Mouse (Mus musculus): ENCODE results near the gene Gm20075.
"Not testable (repeated sequence)": the region's sequence is repeated elsewhere in the genome, so short reads cannot be mapped to it uniquely, and the experiment has no call there.

Gm20075 gene

DNA sequence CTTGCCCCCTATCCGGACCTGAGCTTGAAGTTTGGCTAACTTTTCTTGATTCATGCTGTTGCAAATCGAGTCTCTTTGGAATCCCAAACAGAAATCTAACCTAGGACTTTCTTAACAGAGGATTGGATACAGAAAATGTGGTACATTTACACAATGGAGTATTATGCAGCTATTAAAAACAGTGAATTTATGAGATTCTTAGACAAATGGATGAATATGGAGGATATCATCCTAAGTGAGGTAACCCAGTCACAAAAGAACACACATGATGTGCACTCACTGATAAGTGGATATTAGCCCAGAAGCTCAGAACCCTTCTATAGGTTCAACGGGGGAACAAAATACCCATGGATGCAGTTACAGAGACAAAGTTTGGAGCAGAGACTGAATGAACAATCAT is at the start of gene Gm20075:
TSS of gene Gm20075 (minus strand) at position 101 of the 400 bp plus-strand sequence.
- DNase-seq (ENCODE audit: low read depth, low spot score), result not testable (repeated sequence)

DNA sequence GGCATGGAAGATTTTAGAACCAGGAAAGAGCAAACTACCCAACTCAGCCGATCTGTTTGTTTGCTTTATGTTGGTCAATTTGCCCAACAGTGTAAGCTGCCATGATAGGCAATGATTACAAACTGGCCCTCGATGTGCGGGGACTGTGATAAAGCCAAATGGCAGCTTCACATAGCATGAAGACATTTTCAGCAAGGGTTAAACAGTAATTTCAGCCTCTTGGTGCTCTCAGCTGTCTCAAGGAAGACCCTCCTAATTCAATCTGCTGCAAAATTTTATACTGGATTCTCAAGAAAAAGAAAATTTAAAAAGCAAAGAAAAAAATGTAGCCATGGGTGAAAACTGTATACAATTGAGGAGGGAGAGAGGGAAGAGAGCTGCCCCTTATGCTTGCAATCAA is 47.9 kb upstream of the Gm20075 start:
- no peak for DNase-seq (ENCODE audit: low read depth, low spot score)

GRCm38 (mm10) chr13:96126669-96127068 is 45.5 kb upstream of the Gm20075 start:
- DNase-seq (ENCODE audit: low read depth, low spot score), result no peak

- DNase-seq (ENCODE audit: low read depth, low spot score), result no peak
Observed at GRCm38 (mm10) chr13:96125011-96125410, 43.8 kb upstream of the Gm20075 start.

GRCm38 (mm10) chr13:96112711-96113110 is 31.5 kb upstream of the Gm20075 start:
- no peak for DNase-seq (ENCODE audit: low read depth, low spot score)

DNA sequence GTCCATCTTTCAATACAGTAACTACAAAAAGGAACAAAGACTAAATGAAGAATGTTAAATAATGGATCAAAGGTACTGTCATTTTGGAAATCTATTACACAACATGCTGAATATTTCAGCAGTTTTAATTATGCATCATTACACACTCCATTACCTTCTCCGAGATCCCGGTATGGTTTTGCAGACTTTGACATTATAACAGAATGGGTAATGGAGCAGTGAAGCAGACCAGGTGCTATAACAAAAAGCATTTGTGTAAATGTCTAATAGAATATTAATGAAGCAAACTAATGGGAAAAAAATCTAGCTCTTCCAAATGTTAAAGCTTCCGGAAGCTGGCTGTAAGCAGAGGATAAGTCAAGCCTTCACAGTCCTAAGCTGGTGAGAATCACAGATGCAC is 29.6 kb upstream of the Gm20075 start:
- no peak for DNase-seq (ENCODE audit: low read depth, low spot score)

DNA sequence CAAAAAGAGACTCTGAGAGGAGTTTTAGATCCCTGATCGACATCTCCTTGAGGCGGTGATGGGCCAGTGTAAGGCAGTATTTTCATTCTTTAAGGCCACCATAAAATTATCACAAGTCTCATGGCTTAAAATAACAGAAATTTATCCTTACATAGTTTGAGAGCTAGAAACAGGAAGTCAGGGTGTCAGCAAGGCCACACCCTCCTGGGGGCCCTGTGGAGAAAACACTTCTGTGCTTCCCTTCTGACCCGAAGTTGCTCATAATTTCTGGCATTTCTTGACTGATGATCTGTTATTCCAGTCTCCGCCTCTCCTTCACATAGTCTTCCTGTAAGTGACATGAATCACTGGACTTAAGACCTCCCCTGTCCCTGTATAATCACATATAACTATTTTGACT is 25.2 kb upstream of the Gm20075 start:
- no peak for DNase-seq (ENCODE audit: low read depth, low spot score)

- DNase-seq (ENCODE audit: low read depth, low spot score), result no peak
Observed at GRCm38 (mm10) chr13:96090929-96091328, 9.8 kb upstream of the Gm20075 start.

- no peak for DNase-seq (ENCODE audit: low read depth, low spot score)
Observed at GRCm38 (mm10) chr13:96085581-96086302, 4.6 kb upstream of the Gm20075 start.

DNA sequence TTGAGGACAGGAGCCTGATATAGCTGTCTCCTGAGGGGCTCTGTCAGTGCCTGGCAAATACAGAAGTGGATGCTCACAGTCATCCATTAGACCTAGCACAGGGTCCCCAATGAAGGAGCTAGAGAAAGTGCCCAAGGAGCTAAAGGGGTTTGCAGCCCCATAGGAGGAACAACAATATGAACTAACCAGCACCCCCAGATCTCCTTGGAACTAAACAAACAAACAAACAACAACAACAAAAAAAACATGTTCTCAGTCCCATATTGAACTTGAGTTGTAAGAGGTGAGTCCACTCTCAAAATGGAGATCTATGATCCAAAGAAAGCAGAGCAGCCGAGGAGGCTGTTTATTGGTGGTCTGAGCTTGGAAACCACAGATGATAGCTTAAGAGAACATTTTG is 578 bp upstream of the Gm20075 start, which contains the start of gene Gm17190:
TSS of gene Gm17190 (plus strand) at position 301 of the 400 bp plus-strand sequence.
- DNase-seq (ENCODE audit: low read depth, low spot score), result not testable (repeated sequence)

- DNase-seq (ENCODE audit: low read depth, low spot score), result no peak
Observed at GRCm38 (mm10) chr13:96073555-96073954, 7.6 kb downstream of the Gm20075 start.

- no peak for DNase-seq (ENCODE audit: low read depth, low spot score)
Observed at GRCm38 (mm10) chr13:96052755-96053154, 28.4 kb downstream of the Gm20075 start.

DNA sequence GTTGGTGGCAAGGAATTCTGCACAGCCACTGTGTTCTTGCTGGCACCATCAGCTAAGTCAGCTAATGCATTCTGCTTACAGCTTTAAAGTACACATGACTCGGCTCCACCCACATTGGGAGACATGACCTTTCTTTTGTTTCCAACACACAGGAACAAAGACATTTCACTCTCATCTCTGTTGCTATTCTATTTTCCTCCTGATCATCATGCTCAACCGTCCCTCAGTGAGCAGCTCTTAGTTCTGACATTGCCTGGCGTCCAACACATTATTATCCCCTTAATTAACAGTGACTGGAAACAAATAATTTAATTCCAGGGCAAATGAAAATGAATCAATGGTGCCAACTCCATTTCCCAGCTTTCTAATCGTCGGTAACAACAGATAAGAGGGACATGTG is 35.8 kb downstream of the Gm20075 start:
- no peak for DNase-seq (ENCODE audit: low read depth, low spot score)

DNA sequence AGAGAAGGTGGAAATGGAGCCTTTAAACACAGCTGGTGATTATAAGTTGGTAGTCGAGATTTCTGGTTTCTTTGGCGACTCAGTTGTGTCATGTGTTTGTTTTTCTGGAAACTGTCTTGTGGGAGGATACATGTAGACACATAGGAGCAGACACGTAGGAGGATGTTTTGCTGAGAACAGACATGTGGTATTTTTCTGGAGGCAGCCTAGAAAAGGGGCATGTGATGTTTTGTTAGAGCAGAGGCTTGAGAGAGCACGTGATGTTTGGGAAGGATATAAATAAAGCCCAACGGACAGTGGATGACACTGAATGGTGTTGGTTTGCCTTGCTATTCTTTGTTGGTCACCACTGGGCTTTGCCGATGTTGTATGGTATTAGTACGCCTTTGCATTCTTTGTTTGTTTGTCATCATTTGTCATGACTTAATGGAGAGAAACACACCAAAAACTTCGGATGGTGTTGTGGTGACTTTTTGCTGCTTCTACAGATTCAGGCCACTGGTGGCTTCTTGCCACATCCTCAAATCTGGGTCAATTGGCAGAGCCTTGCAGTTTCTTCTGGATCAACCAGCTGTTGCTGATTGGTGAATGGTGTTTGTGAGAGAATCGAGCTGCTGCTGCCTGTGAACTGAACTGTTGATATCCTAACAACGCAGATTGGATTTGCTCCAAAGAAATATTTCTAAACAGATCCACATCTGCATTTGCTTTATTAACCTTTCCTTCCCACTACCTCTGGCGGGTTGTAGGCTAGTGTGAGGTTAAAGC is 40.7 kb downstream of the Gm20075 start:
- DNase-seq (ENCODE audit: low read depth, low spot score), result no peak

- DNase-seq (ENCODE audit: low read depth, low spot score), result no peak
Observed at GRCm38 (mm10) chr13:96039536-96039935, 41.6 kb downstream of the Gm20075 start.

GRCm38 (mm10) chr13:96030368-96031223 is 50.6 kb downstream of the Gm20075 start:
- peak; percentile 55 for DNase-seq (ENCODE audit: low read depth, low spot score)

Data from forelimb bud, embryonic 11.5 days (tissue).